Mouse (Mus musculus): Measurements from ENCODE around the gene Gm26661. TPM values are rescaled to one million over a fixed set of nuclear protein-coding genes. Genes with fewer than 3 reads are reported as not detected.

Gene Gm26661
- polyA plus RNA-seq, 1 experiment from 2014 or later, result not detected

GRCm38 (mm10) chr14:7786073-7786472, 5.3 kb upstream of the Gm26661 start:
- Histone ChIP-seq H3K4me1 (replicated peaks; ENCODE audit: control insufficient read depth, insufficient read depth) (no peaks in the 10 kb centered on the region), H3K27ac (replicated peaks) (no peak overlapping the region), H3K9ac (ENCODE audit: low read length) (no peak overlapping the region), H3K36me3 (ENCODE audit: control insufficient read depth, insufficient read depth, low read length) (no peaks in the 10 kb centered on the region), H3K27me3 (ENCODE audit: control insufficient read depth, insufficient read depth, low read length) (no peaks in the 10 kb centered on the region), H3K4me3 (ENCODE audit: low read depth, low read length) (no peak overlapping the region), H3K9me3 (ENCODE audit: control insufficient read depth, low read length) (no peaks in the 10 kb centered on the region), H3K4me2 (replicated peaks; ENCODE audit: low read depth) (no peak overlapping the region)
- TF ChIP-seq CTCF (IDR thresholded peaks at IDR 0.05; ENCODE audit: low read depth), result no peak
- no peak for TF ChIP-seq EP300 (optimal IDR thresholded peaks at IDR 0.05)
- 32% methylated on average over 13 of the region's 13 CpGs for WGBS
- DNase-seq (ENCODE audit: low spot score) (no peak), ATAC-seq (ENCODE audit: low FRiP score, low TSS enrichment) (no peak)

GRCm38 (mm10) chr14:7789266-7790030, 1.9 kb upstream of the Gm26661 start:
- DNase-seq (ENCODE audit: low spot score), result no peak
- H3K27ac ChIP-seq (replicated peaks), result no peak overlapping the region
- H3K4me1 ChIP-seq (replicated peaks; ENCODE audit: control insufficient read depth, insufficient read depth), result no peaks in the 10 kb centered on the region
- H3K4me3 ChIP-seq (ENCODE audit: low read depth, low read length), result no peak overlapping the region
- no peaks in the 10 kb centered on the region for H3K9me3 ChIP-seq (ENCODE audit: control insufficient read depth, low read length)
- no peak for ATAC-seq (ENCODE audit: low FRiP score, low TSS enrichment)
- H3K4me2 ChIP-seq (replicated peaks; ENCODE audit: low read depth), result no peak overlapping the region
- TF ChIP-seq EP300 (optimal IDR thresholded peaks at IDR 0.05), result no peak
- no peak for TF ChIP-seq CTCF (IDR thresholded peaks at IDR 0.05; ENCODE audit: low read depth)
- H3K36me3 ChIP-seq (ENCODE audit: control insufficient read depth, insufficient read depth, low read length), result no peaks in the 10 kb centered on the region
- no peak overlapping the region for H3K9ac ChIP-seq (ENCODE audit: low read length)
- WGBS, result 82% methylated on average over 7 of the region's 7 CpGs
- no peaks in the 10 kb centered on the region for H3K27me3 ChIP-seq (ENCODE audit: control insufficient read depth, insufficient read depth, low read length)

GRCm38 (mm10) chr14:7791061-7791531, 291 bp upstream of the Gm26661 start:
- no peak for DNase-seq (ENCODE audit: low spot score)
- no peak for ATAC-seq (ENCODE audit: low FRiP score, low TSS enrichment)
- H3K4me2 ChIP-seq (replicated peaks; ENCODE audit: low read depth), result peak overlapping the region; percentile 68
- peak overlapping the region; percentile 35 for H3K4me3 ChIP-seq (ENCODE audit: low read depth, low read length)
- no peaks in the 10 kb centered on the region for H3K9me3 ChIP-seq (ENCODE audit: control insufficient read depth, low read length)
- no peak overlapping the region for H3K27ac ChIP-seq (replicated peaks)
- no peaks in the 10 kb centered on the region for H3K4me1 ChIP-seq (replicated peaks; ENCODE audit: control insufficient read depth, insufficient read depth)
- H3K27me3 ChIP-seq (ENCODE audit: control insufficient read depth, insufficient read depth, low read length), result no peaks in the 10 kb centered on the region
- H3K36me3 ChIP-seq (ENCODE audit: control insufficient read depth, insufficient read depth, low read length), result no peaks in the 10 kb centered on the region
- TF ChIP-seq EP300 (optimal IDR thresholded peaks at IDR 0.05), result no peak
- TF ChIP-seq CTCF (IDR thresholded peaks at IDR 0.05; ENCODE audit: low read depth), result no peak
- 13% methylated on average over 19 of the region's 19 CpGs for WGBS
- peak overlapping the region; percentile 43; the same call in 1 of the 2 replicates for H3K9ac ChIP-seq (ENCODE audit: low read length)

- Histone ChIP-seq H3K9me3 (ENCODE audit: control insufficient read depth, low read length) (no peaks in the 10 kb centered on the region), H3K36me3 (ENCODE audit: control insufficient read depth, insufficient read depth, low read length) (no peaks in the 10 kb centered on the region), H3K27me3 (ENCODE audit: control insufficient read depth, insufficient read depth, low read length) (no peaks in the 10 kb centered on the region), H3K4me1 (replicated peaks; ENCODE audit: control insufficient read depth, insufficient read depth) (no peaks in the 10 kb centered on the region), H3K4me3 (ENCODE audit: low read depth, low read length) (no peak overlapping the region), H3K4me2 (replicated peaks; ENCODE audit: low read depth) (no peak overlapping the region), H3K27ac (replicated peaks) (no peak overlapping the region), H3K9ac (ENCODE audit: low read length) (no peak overlapping the region)
- peak; percentile 52 for DNase-seq (ENCODE audit: low spot score)
- 64% methylated on average over 4 of the region's 4 CpGs for WGBS
- ATAC-seq (ENCODE audit: low FRiP score, low TSS enrichment), result peak; percentile 77
- TF ChIP-seq EP300 (optimal IDR thresholded peaks at IDR 0.05) (no peak), CTCF (IDR thresholded peaks at IDR 0.05; ENCODE audit: low read depth) (no peak)
Observed at GRCm38 (mm10) chr14:7795961-7796360, 4.6 kb downstream of the Gm26661 start.

- no peak for TF ChIP-seq CTCF (IDR thresholded peaks at IDR 0.05; ENCODE audit: low read depth)
- TF ChIP-seq EP300 (optimal IDR thresholded peaks at IDR 0.05), result no peak
- ATAC-seq (ENCODE audit: low FRiP score, low TSS enrichment) (no peak), DNase-seq (ENCODE audit: low spot score) (no peak)
- Histone ChIP-seq H3K4me1 (replicated peaks; ENCODE audit: control insufficient read depth, insufficient read depth) (no peaks in the 10 kb centered on the region), H3K4me2 (replicated peaks; ENCODE audit: low read depth) (no peak overlapping the region), H3K27me3 (ENCODE audit: control insufficient read depth, insufficient read depth, low read length) (no peaks in the 10 kb centered on the region), H3K9me3 (ENCODE audit: control insufficient read depth, low read length) (no peaks in the 10 kb centered on the region), H3K27ac (replicated peaks) (no peak overlapping the region), H3K9ac (ENCODE audit: low read length) (no peak overlapping the region), H3K4me3 (ENCODE audit: low read depth, low read length) (no peak overlapping the region), H3K36me3 (ENCODE audit: control insufficient read depth, insufficient read depth, low read length) (no peaks in the 10 kb centered on the region)
Observed at GRCm38 (mm10) chr14:7800611-7801010, 9.2 kb downstream of the Gm26661 start.

GRCm38 (mm10) chr14:7801831-7802230, 10.4 kb downstream of the Gm26661 start:
- Histone ChIP-seq H3K9me3 (ENCODE audit: control insufficient read depth, low read length) (no peaks in the 10 kb centered on the region), H3K27ac (replicated peaks) (no peak overlapping the region), H3K36me3 (ENCODE audit: control insufficient read depth, insufficient read depth, low read length) (no peaks in the 10 kb centered on the region), H3K4me3 (ENCODE audit: low read depth, low read length) (no peak overlapping the region), H3K27me3 (ENCODE audit: control insufficient read depth, insufficient read depth, low read length) (no peaks in the 10 kb centered on the region), H3K4me2 (replicated peaks; ENCODE audit: low read depth) (no peak overlapping the region), H3K9ac (ENCODE audit: low read length) (no peak overlapping the region), H3K4me1 (replicated peaks; ENCODE audit: control insufficient read depth, insufficient read depth) (no peaks in the 10 kb centered on the region)
- TF ChIP-seq CTCF (IDR thresholded peaks at IDR 0.05; ENCODE audit: low read depth), result peak; percentile 74
- TF ChIP-seq EP300 (optimal IDR thresholded peaks at IDR 0.05), result no peak
- 8% methylated on average over 4 of the region's 4 CpGs for WGBS
- DNase-seq (ENCODE audit: low spot score), result peak; percentile 69
- ATAC-seq (ENCODE audit: low FRiP score, low TSS enrichment), result no peak

Data from stomach, postnatal 0 days (tissue).